Mouse (Mus musculus) testis, adult 2 months (tissue): ENCODE data around the gene Epp13. TPM values are rescaled to one million over a fixed set of nuclear protein-coding genes. Genes with fewer than 3 reads are reported as not detected.
A peak's percentile ranks its signal among the peaks of the same experiment; 100 is the strongest.
"Not testable (repeated sequence)": the region's sequence is repeated elsewhere in the genome, so short reads cannot be mapped to it uniquely, and the experiment has no call there.

Source experiments
- H3K27ac ChIP-seq: fragments of 200-500 bp; 2 replicates; pipeline ENCODE4 v1.5.1; 2012; ENCODE audit warnings: low read depth, low read length; ENCODE audit not compliant: control insufficient read depth, insufficient read depth
- H3K27me3 ChIP-seq: fragments of 200-500 bp; 2 replicates; pipeline ENCODE4 v1.6.1; 2012; ENCODE audit warnings: mild to moderate bottlenecking, low read length, moderate library complexity; ENCODE audit not compliant: control insufficient read depth, insufficient read depth
- H3K36me3 ChIP-seq: fragments of 200-500 bp; 2 replicates; pipeline ENCODE4 v1.6.1; 2012; ENCODE audit warnings: mild to moderate bottlenecking, low read length; ENCODE audit not compliant: control insufficient read depth, insufficient read depth
- H3K4me1 ChIP-seq: fragments of 200-500 bp; 2 replicates; pipeline ENCODE4 v1.6.1; 2012; ENCODE audit warnings: low read length; ENCODE audit not compliant: control insufficient read depth, insufficient read depth
- H3K4me3 ChIP-seq: fragments of 200-500 bp; 2 replicates; pipeline ENCODE4 v1.5.1; 2012; ENCODE audit warnings: low read depth, mild to moderate bottlenecking, low read length, moderate library complexity, mixed read lengths; ENCODE audit not compliant: control insufficient read depth
- CTCF ChIP-seq: fragments of 200-500 bp; IDR thresholded peaks from 2 replicates; pipeline ENCODE4 v1.5.1; 2012; ENCODE audit warnings: low read depth, mild to moderate bottlenecking, inconsistent platforms, low read length, moderate library complexity; ENCODE audit not compliant: control insufficient read depth, insufficient read depth, insufficient replicate concordance
- POLR2A ChIP-seq: fragments of 200-500 bp; IDR thresholded peaks from 2 replicates; pipeline ENCODE4 v1.6.1; 2012; ENCODE audit warnings: low read depth, mild to moderate bottlenecking, inconsistent platforms, low read length, moderate library complexity; ENCODE audit not compliant: control insufficient read depth
- polyA plus RNA-seq: library from polyadenylated mRNA; depleted of rRNA; stranded (reverse); fragments of >200 nt; gene quantifications from 2 replicates; pipeline ENCODE4 v1.2.3, GENCODE M21; 2012; rRNA removed

Epp13 gene
- polyA plus RNA-seq, 1 experiment: 0.46 TPM

GRCm38 (mm10) chr7:6285842-6286705 lies 33.6 kb downstream of the Epp13 start, which contains the start of gene Zfp667:
Gene Zfp667 (plus strand): TSS chr7:6286579.
- no peaks in the 10 kb centered on the region for H3K27me3 ChIP-seq
- H3K4me3 ChIP-seq: peak within 1 kb of the TSS; percentile 70
- H3K27ac ChIP-seq: peak within 1 kb of the TSS; percentile 64
- TF ChIP-seq CTCF: no peak
- TF ChIP-seq POLR2A: peak; percentile 60
- H3K4me1 ChIP-seq: peaks cover 10% of the 10 kb centered on the region
- H3K36me3 ChIP-seq: no peaks in the 10 kb centered on the region

- peak overlapping the region; percentile 70 for H3K4me3 ChIP-seq
- H3K4me1 ChIP-seq: peaks cover 10% of the 10 kb centered on the region
- H3K36me3 ChIP-seq: no peaks in the 10 kb centered on the region
- no peaks in the 10 kb centered on the region for H3K27me3 ChIP-seq
- TF ChIP-seq POLR2A: no peak
- TF ChIP-seq CTCF: no peak
- H3K27ac ChIP-seq: peak overlapping the region; percentile 1; the same call in 1 of the 2 replicates
These were observed 34.5 kb downstream of the Epp13 start for GRCm38 (mm10) chr7:6286921-6287531.

- H3K4me1 ChIP-seq: peaks cover 10% of the 10 kb centered on the region
- not testable (repeated sequence) for H3K4me3 ChIP-seq, H3K27ac ChIP-seq, H3K36me3 ChIP-seq, H3K27me3 ChIP-seq
These were observed 38.6 kb downstream of the Epp13 start for GRCm38 (mm10) chr7:6291121-6291520.

GRCm38 (mm10) chr7:6300796-6301195 lies 48.3 kb downstream of the Epp13 start:
- H3K36me3 ChIP-seq, H3K27me3 ChIP-seq, H3K4me1 ChIP-seq, H3K27ac ChIP-seq, H3K4me3 ChIP-seq: not testable (repeated sequence)

- no peaks in the 10 kb centered on the region for H3K36me3 ChIP-seq
- peaks cover 6% of the 10 kb centered on the region for H3K4me1 ChIP-seq
- peak overlapping the region; percentile 25 for H3K27ac ChIP-seq
- H3K4me3 ChIP-seq: peak overlapping the region; percentile 81
- no peaks in the 10 kb centered on the region for H3K27me3 ChIP-seq
- TF ChIP-seq CTCF (no peak), POLR2A (no peak)
These were observed 78.1 kb downstream of the Epp13 start for GRCm38 (mm10) chr7:6330458-6331232.

- Histone ChIP-seq H3K4me1 (peaks cover 6% of the 10 kb centered on the region), H3K27ac (peak within 1 kb of the TSS; percentile 25), H3K27me3 (no peaks in the 10 kb centered on the region), H3K36me3 (no peaks in the 10 kb centered on the region), H3K4me3 (peak within 1 kb of the TSS; percentile 81)
- peak; percentile 53 for TF ChIP-seq POLR2A
- TF ChIP-seq CTCF: no peak
These were observed 78.9 kb downstream of the Epp13 start, which contains the start of gene Zfp583 for GRCm38 (mm10) chr7:6331233-6331956. Gene Zfp583 (minus strand): TSS chr7:6331285.

Other genes with a start within 250 kb of the Epp13 start
- gene Vmn1r65, start 241.7 kb upstream of the Epp13 start, polyA plus RNA-seq: 0.06 and 0.11 TPM in 2 replicates
- gene Nlrp4c, start 207.5 kb upstream of the Epp13 start, polyA plus RNA-seq: 0.90 and 0.91 TPM in 2 replicates
- gene Zfp787, start 96.7 kb upstream of the Epp13 start, polyA plus RNA-seq: 41.0 and 45.8 TPM in 2 replicates
- 20.3 and 21.6 TPM in 2 replicates for gene Zfp444, start 80.5 kb upstream of the Epp13 start, polyA plus RNA-seq
- gene Galp, start 55.6 kb upstream of the Epp13 start, polyA plus RNA-seq: not detected in 2 replicates
- gene Zscan5b, start 30.4 kb upstream of the Epp13 start, polyA plus RNA-seq: 2.5 and 2.6 TPM in 2 replicates
- gene Zfp667, start 33.9 kb downstream of the Epp13 start, polyA plus RNA-seq: 2.6 and 3.1 TPM in 2 replicates
- gene Zfp583, start 78.6 kb downstream of the Epp13 start, polyA plus RNA-seq: 1.2 and 1.7 TPM in 2 replicates
- 0.88 and 1.1 TPM in 2 replicates for gene Gm3854, start 91.0 kb downstream of the Epp13 start, polyA plus RNA-seq
- 2.5 and 2.8 TPM in 2 replicates for gene Zfp78, start 110.6 kb downstream of the Epp13 start, polyA plus RNA-seq
- 2.6 and 2.9 TPM in 2 replicates for gene Zfp28, start 130.6 kb downstream of the Epp13 start, polyA plus RNA-seq
- 0.61 and 1.2 TPM in 2 replicates for gene Smim17, start 146.0 kb downstream of the Epp13 start, polyA plus RNA-seq
- gene Gm20715, start 157.6 kb downstream of the Epp13 start, polyA plus RNA-seq: 1.7 and 2.4 TPM in 2 replicates
- gene Olfr1344, start 186.0 kb downstream of the Epp13 start, polyA plus RNA-seq: 2.5 and 3.0 TPM in 2 replicates
- 1.2 and 1.6 TPM in 2 replicates for gene Olfr1336, start 203.5 kb downstream of the Epp13 start, polyA plus RNA-seq
- 0.46 and 0.63 TPM in 2 replicates for gene Olfr1346, start 214.4 kb downstream of the Epp13 start, polyA plus RNA-seq
- 0.16 and 0.20 TPM in 2 replicates for gene Olfr5, start 234.2 kb downstream of the Epp13 start, polyA plus RNA-seq
- 0.11 TPM in 1 of 2 replicates, not detected in the other for gene Olfr1347, start 247.0 kb downstream of the Epp13 start, polyA plus RNA-seq